Mouse (Mus musculus) limb, embryonic 11.5 days (tissue): ENCODE data around the gene Cpeb3. TPM values are rescaled to one million over a fixed set of nuclear protein-coding genes. Genes with fewer than 3 reads are reported as not detected.
"Not testable (repeated sequence)": the region's sequence is repeated elsewhere in the genome, so short reads cannot be mapped to it uniquely, and the experiment has no call there.

Source experiments
- ATAC-seq: fragments of 200-750 bp; cut with Nextera tagmentation; 2 replicates; pipeline ENCODE4 v1.8.0; 2017; ENCODE audit warnings: low read depth; ENCODE audit not compliant: insufficient number of reproducible peaks, low FRiP score, low TSS enrichment
- DNase-seq: peaks from one replicate; pipeline ENCODE4 v3.0.0-alpha.2; 2015; ENCODE audit warnings: low spot score
- H3K27ac ChIP-seq: fragments of 300-500 bp; sonication (generic); replicated peaks from 2 replicates; pipeline ENCODE4 v1.5.1; 2014; ENCODE audit warnings: low read depth, mild to moderate bottlenecking, low read length
- H3K27me3 ChIP-seq: fragments of 300-500 bp; sonication (generic); 2 replicates; pipeline ENCODE4 v1.6.1; 2014; ENCODE audit warnings: mild to moderate bottlenecking, low read length, mixed read lengths; ENCODE audit not compliant: control insufficient read depth, insufficient read depth
- H3K36me3 ChIP-seq: fragments of 300-500 bp; sonication (generic); 2 replicates; pipeline ENCODE4 v1.6.1; 2014; ENCODE audit warnings: mild to moderate bottlenecking, low read length, moderate library complexity, mixed read lengths; ENCODE audit not compliant: control insufficient read depth, insufficient read depth
- H3K4me1 ChIP-seq: fragments of 300-500 bp; sonication (generic); 2 replicates; pipeline ENCODE4 v1.6.1; 2014; ENCODE audit warnings: low read length, mixed read lengths; ENCODE audit not compliant: control insufficient read depth, insufficient read depth
- H3K4me2 ChIP-seq: fragments of 300-500 bp; sonication (generic); 2 replicates; pipeline ENCODE4 v1.6.1; 2014; ENCODE audit warnings: low read depth, mild to moderate bottlenecking, moderate library complexity; ENCODE audit not compliant: severe bottlenecking
- H3K4me3 ChIP-seq: fragments of 300-500 bp; sonication (generic); 2 replicates; pipeline ENCODE4 v1.5.1; 2014; ENCODE audit warnings: low read depth, low read length
- H3K9ac ChIP-seq: fragments of 300-500 bp; sonication (generic); 2 replicates; pipeline ENCODE4 v1.6.1; 2014; ENCODE audit warnings: mild to moderate bottlenecking, low read length
- H3K9me3 ChIP-seq: fragments of 300-500 bp; sonication (generic); 2 replicates; pipeline ENCODE4 v1.6.1; 2016; ENCODE audit warnings: low read length; ENCODE audit not compliant: control insufficient read depth
- WGBS: fragments of 180-500 bp; shearing (Covaris S2); extraction: QIAGEN DNeasy Blood & Tissue Kit; methylation state at CpG from one replicate; pipeline ENCODE4 v1.1.7; 2014; 5-methylcytosine and 5-hydroxymethylcytosine counted together
- polyA plus RNA-seq: library from polyadenylated mRNA; unstranded; fragments of >200 nt; fragmentation: Nextera tagmentation; extraction: Ambion mirVana; gene quantifications from 2 replicates; pipeline ENCODE4 v1.2.1, GENCODE M21; 2014

The Cpeb3 gene
- polyA plus RNA-seq, 1 experiment from 2014 or later = 0.68 TPM

- not testable (repeated sequence) for H3K4me2 ChIP-seq, H3K9me3 ChIP-seq, H3K36me3 ChIP-seq, H3K4me3 ChIP-seq, H3K27me3 ChIP-seq, H3K4me1 ChIP-seq, H3K9ac ChIP-seq, H3K27ac ChIP-seq, ATAC-seq, DNase-seq
- 77% methylated on average over 4 of the region's 4 CpGs for WGBS
Measured at GRCm38 (mm10) chr19:37077258-37077657, 131.1 kb downstream of the Cpeb3 start.

- H3K27me3 ChIP-seq = no peaks in the 10 kb centered on the region
- 78% methylated on average over 4 of the region's 4 CpGs for whole genome bisulfite sequencing
Measured at GRCm38 (mm10) chr19:37076646-37077045, 131.8 kb downstream of the Cpeb3 start.

GRCm38 (mm10) chr19:37076116-37076515 is 132.3 kb downstream of the Cpeb3 start:
- no peak overlapping the region for H3K27ac ChIP-seq
- DNase-seq (no peak), ATAC-seq (no peak)
- no peaks in the 10 kb centered on the region for H3K4me1 ChIP-seq
- no peaks in the 10 kb centered on the region for H3K9me3 ChIP-seq
- H3K27me3 ChIP-seq = no peaks in the 10 kb centered on the region
- H3K9ac ChIP-seq = no peak overlapping the region
- H3K4me3 ChIP-seq = no peak overlapping the region
- 62% methylated on average over 2 of the region's 2 CpGs for WGBS
- no peaks in the 10 kb centered on the region for H3K36me3 ChIP-seq
- no peak overlapping the region for H3K4me2 ChIP-seq

More at GRCm38 (mm10) chr19:37076646-37077045, 131.8 kb downstream of the Cpeb3 start:
- no peak overlapping the region for H3K9ac ChIP-seq
- no peaks in the 10 kb centered on the region for H3K36me3 ChIP-seq
- no peak overlapping the region for H3K4me3 ChIP-seq
- no peak overlapping the region for H3K4me2 ChIP-seq
- no peak for ATAC-seq
- H3K9me3 ChIP-seq = no peaks in the 10 kb centered on the region
- DNase-seq = no peak
- H3K4me1 ChIP-seq = no peaks in the 10 kb centered on the region
- no peak overlapping the region for H3K27ac ChIP-seq

DNA sequence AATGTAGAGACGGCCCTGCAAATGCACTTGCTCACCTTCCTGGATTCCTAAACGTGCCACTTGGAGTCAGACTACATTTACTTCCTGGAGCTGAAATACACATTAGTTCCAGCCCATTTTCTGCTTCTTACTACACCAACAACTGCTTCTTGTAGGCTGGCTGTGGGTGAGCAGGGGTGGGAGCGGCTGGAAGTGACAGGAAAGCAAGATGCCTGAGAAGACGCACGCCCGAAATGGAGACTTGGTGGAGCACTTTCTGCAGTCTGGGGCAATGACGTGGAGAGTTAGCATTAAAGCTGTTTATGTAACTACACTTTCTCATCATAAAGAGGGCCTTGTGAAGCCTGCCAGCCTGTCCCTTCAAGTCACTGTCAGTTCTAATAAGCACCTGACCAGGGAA is 132.7 kb downstream of the Cpeb3 start:
- ATAC-seq (no peak), DNase-seq (no peak)
- Histone ChIP-seq H3K36me3 (no peaks in the 10 kb centered on the region), H3K4me2 (no peak overlapping the region), H3K9ac (no peak overlapping the region), H3K4me1 (no peaks in the 10 kb centered on the region), H3K4me3 (no peak overlapping the region), H3K27me3 (no peaks in the 10 kb centered on the region), H3K27ac (no peak overlapping the region), H3K9me3 (no peaks in the 10 kb centered on the region)
- 66% methylated on average over 7 of the region's 7 CpGs for WGBS

DNA sequence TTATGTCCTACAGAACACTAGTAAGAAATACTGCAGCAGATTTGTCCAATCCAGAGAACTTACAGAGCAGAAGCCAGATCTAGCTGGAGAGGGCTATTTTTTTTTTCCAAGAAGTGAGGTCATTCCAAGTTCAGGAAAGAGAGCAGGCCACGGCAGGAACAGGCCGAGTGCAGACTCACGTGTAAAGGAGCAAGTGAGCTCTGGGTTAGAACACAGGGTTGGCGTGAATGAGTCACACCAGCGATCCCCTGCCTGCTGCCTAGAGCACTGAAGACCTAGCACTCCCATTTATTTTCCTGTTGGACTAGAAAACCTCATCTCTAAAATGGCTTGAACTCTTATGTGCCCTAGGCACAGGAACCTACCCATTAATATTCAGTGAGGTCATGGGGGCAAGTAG is 133.7 kb downstream of the Cpeb3 start:
- no peak for ATAC-seq
- Histone ChIP-seq H3K9ac (no peak overlapping the region), H3K27ac (no peak overlapping the region), H3K4me1 (no peaks in the 10 kb centered on the region), H3K27me3 (no peaks in the 10 kb centered on the region), H3K36me3 (no peaks in the 10 kb centered on the region), H3K4me3 (no peak overlapping the region), H3K4me2 (no peak overlapping the region), H3K9me3 (no peaks in the 10 kb centered on the region)
- WGBS = 85% methylated on average over 5 of the region's 5 CpGs
- DNase-seq = no peak

GRCm38 (mm10) chr19:37074276-37074675 is 134.1 kb downstream of the Cpeb3 start:
- DNase-seq (no peak), ATAC-seq (no peak)
- Histone ChIP-seq H3K27ac (no peak overlapping the region), H3K36me3 (no peaks in the 10 kb centered on the region), H3K4me2 (no peak overlapping the region), H3K4me1 (no peaks in the 10 kb centered on the region), H3K9me3 (no peaks in the 10 kb centered on the region), H3K27me3 (no peaks in the 10 kb centered on the region), H3K4me3 (no peak overlapping the region), H3K9ac (no peak overlapping the region)
- 95% methylated on average over 3 of the region's 3 CpGs for WGBS

DNA sequence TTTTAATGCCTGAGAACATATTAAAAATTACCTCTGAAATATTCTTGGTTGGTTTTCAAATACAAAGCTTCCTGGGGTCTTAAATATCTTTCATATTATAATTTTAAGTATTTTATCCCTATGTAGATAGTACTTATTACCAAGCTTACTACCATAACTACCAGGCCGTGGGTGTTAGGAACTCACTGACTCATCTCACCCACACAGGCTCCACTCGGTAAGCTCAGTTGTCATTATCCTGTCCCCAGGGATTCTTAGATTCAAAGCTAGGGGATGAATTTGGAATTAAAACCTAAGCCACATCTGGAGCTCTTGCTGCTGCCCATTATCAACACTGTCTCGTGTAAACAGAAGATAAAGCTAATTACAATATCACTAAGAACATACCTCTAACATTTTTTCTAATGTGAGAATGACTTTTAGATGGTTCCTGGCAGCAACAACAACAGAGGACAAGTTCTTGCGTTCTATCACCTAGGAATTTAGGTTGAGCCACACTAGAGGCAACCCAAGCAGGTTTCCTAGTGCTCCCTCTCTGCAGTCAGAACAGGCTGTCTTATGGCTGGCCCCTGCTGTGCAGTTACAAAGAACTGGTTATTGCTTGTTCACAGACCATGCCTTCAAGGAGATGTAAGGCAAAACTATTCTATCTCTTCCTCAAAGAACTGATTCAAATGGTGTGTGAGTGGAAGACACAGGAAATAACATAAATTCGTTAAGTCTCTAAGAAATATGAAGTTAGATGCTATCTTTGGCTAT is 135.4 kb downstream of the Cpeb3 start:
- H3K9me3 ChIP-seq = no peaks in the 10 kb centered on the region
- H3K27me3 ChIP-seq = no peaks in the 10 kb centered on the region
- H3K4me3 ChIP-seq = no peak overlapping the region
- no peak overlapping the region for H3K9ac ChIP-seq
- no peaks in the 10 kb centered on the region for H3K4me1 ChIP-seq
- H3K27ac ChIP-seq = no peak overlapping the region
- 73% methylated on average over 5 of the region's 5 CpGs for WGBS
- DNase-seq (no peak), ATAC-seq (no peak)
- H3K4me2 ChIP-seq = no peak overlapping the region
- H3K36me3 ChIP-seq = no peaks in the 10 kb centered on the region

DNA sequence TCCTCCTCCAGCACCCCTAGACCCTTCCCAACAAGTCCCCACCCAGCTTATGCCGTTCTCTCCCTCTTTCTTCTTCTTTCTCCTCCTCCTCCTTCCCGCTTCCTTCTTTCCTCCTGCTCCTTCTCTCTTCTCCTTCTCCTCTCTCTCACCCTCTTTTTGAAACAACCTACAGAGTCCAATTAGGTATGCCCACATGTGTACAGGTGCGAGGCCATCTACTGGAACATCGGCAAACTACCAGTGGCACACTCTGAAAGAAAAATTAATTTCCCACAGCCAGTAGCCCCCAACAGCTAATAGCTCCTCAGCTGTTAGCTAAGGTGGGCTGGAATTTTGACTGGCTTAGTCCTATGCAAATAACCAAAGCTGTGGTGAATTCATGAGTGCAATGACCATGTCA is 139.2 kb downstream of the Cpeb3 start:
- H3K4me2 ChIP-seq = no peak overlapping the region
- no peaks in the 10 kb centered on the region for H3K4me1 ChIP-seq
- no peaks in the 10 kb centered on the region for H3K27me3 ChIP-seq
- no peak overlapping the region for H3K27ac ChIP-seq
- no peaks in the 10 kb centered on the region for H3K36me3 ChIP-seq
- WGBS = 86% methylated on average over 4 of the region's 4 CpGs
- H3K9me3 ChIP-seq = no peaks in the 10 kb centered on the region
- H3K4me3 ChIP-seq = no peak overlapping the region
- no peak for DNase-seq
- no peak overlapping the region for H3K9ac ChIP-seq
- no peak for ATAC-seq

DNA sequence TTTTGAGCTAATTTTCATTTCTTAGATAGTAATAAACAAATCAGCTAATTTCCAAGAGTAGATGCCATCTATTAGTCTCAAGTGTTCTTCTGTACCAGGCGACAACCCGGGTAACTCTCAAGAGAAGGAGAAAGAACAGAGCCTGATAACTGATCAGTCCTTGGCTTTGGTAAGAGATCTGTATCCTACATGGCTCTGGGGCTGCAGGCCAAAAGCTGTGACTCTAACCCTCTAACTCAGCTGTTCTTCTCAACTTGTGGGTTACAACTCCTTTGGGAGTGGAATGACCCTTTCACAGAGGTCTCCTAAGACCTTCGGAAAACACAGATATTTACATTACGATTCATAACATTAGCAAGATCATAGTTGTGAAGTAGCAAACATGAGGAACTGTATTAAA is 148.3 kb downstream of the Cpeb3 start:
- Histone ChIP-seq H3K4me2 (no peak overlapping the region), H3K4me3 (no peak overlapping the region), H3K27ac (no peak overlapping the region), H3K27me3 (no peaks in the 10 kb centered on the region), H3K9me3 (no peaks in the 10 kb centered on the region), H3K9ac (no peak overlapping the region), H3K4me1 (no peaks in the 10 kb centered on the region), H3K36me3 (no peaks in the 10 kb centered on the region)
- WGBS = 89% methylated on average over 4 of the region's 4 CpGs
- DNase-seq = no peak
- ATAC-seq = no peak
